Mouse (Mus musculus) right cerebral cortex, postnatal 10 days (tissue): ENCODE data around the gene Gm10718.
"Not testable (repeated sequence)": the region's sequence is repeated elsewhere in the genome, so short reads cannot be mapped to it uniquely, and the experiment has no call there.

Experiments
- DNase-seq, 2 experiments: peaks; one replicate each; pipeline ENCODE4 v3.0.0; 2021; ENCODE audit warnings: low spot score in 2 of 2

Gm10718 gene

GRCm38 (mm10) chr9:3025653-3026052, 2.3 kb downstream of the Gm10718 start:
- DNase-seq, result peak; percentile 69 to 78

- not testable (repeated sequence) for DNase-seq
Observed at GRCm38 (mm10) chr9:3026136-3026535, 2.8 kb downstream of the Gm10718 start.

GRCm38 (mm10) chr9:3026741-3027140, 3.4 kb downstream of the Gm10718 start:
- DNase-seq, result not testable (repeated sequence)

- not testable (repeated sequence) for DNase-seq
Observed at GRCm38 (mm10) chr9:3027200-3027599, 3.9 kb downstream of the Gm10718 start.

GRCm38 (mm10) chr9:3029276-3030000, 6.1 kb downstream of the Gm10718 start:
- peak; percentile 27 to 31 for DNase-seq

GRCm38 (mm10) chr9:3030677-3031318, 7.5 kb downstream of the Gm10718 start:
- DNase-seq, result not testable (repeated sequence)

- not testable (repeated sequence) for DNase-seq
Observed at GRCm38 (mm10) chr9:3034299-3034698, 11.0 kb downstream of the Gm10718 start, which contains the start of gene Gm17535. Gene Gm17535, plus strand, starts transcription at chr9:3034599.

GRCm38 (mm10) chr9:3036577-3036976, 13.2 kb downstream of the Gm10718 start, which contains the start of gene Gm10715:
Gene Gm10715, plus strand, starts transcription at chr9:3036877.
- DNase-seq, result not testable (repeated sequence)

- not testable (repeated sequence) for DNase-seq
Observed at GRCm38 (mm10) chr9:3038161-3038560, 14.8 kb downstream of the Gm10718 start.
